Mouse (Mus musculus): ENCODE data around the gene Bcl7b.
"Not testable (repeated sequence)": the region's sequence is repeated elsewhere in the genome, so short reads cannot be mapped to it uniquely, and the experiment has no call there.

Bcl7b gene

GRCm38 (mm10) chr5:135216871-135217270, 48.8 kb downstream of the Bcl7b start:
- in situ Hi-C loops (cut with MboI, MseI): no loop called here

GRCm38 (mm10) chr5:135220941-135221340, 52.9 kb downstream of the Bcl7b start:
- in situ Hi-C loops (cut with MboI, MseI): no loop called here

- in situ Hi-C loops (cut with MboI, MseI): no loop called here
Observed at GRCm38 (mm10) chr5:135222066-135222465, 54.0 kb downstream of the Bcl7b start.

DNA sequence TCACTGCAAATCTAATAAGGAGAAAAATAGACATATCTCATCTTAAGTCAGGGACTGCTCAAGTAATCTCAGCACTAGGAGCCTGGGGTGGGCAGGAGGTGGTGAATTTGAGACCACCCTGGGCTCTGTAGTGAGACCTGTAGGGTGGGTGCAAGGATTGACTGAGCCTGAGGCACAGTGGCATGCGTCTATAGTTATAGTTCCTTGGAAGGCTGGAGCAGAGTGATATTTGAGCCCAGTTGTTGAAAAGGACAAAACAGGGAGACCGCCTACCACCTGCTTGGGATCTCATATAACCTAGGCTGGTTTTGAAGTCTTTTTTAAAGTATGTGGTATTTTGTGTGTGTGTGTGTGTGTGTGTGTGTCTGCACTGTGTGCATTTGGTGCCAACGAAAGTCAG, 56.1 kb downstream of the Bcl7b start:
- in situ Hi-C loops (cut with MboI, MseI): no loop called here

DNA sequence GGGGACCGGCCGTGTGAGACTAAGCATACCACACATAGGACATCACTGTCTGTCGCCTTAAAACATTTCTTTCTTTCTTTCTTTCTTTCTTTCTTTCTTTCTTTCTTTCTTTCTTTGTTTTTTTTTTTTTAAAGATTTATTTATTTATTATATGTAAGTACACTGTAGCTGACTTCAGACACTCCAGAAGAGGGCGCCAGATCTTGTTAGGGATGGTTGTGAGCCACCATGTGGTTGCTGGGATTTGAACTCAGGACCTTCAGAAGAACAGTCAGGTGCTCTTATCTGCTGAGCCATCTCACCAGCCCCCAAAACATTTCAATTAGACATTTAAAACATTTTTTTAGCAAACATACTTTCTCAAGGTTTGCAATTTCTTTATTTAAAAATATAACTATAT, 57.8 kb downstream of the Bcl7b start:
- in situ Hi-C loops (cut with MboI, MseI): not testable (repeated sequence)

- in situ Hi-C loops (cut with MboI, MseI): loop anchor here (10.0 kb wide), 1 partner anchor 55 kb away; no protein-coding TSS in a partner anchor
Observed at GRCm38 (mm10) chr5:135230186-135230585, 62.1 kb downstream of the Bcl7b start.

All from T-helper 1 cell (primary cell).